Mouse (Mus musculus): ENCODE measurements around the gene Ddx17. TPM values are rescaled to one million over a fixed set of nuclear protein-coding genes. Genes with fewer than 3 reads are reported as not detected.

The Ddx17 gene
- polyA plus RNA-seq, 2 experiments, result 13.9 to 104 TPM

DNA sequence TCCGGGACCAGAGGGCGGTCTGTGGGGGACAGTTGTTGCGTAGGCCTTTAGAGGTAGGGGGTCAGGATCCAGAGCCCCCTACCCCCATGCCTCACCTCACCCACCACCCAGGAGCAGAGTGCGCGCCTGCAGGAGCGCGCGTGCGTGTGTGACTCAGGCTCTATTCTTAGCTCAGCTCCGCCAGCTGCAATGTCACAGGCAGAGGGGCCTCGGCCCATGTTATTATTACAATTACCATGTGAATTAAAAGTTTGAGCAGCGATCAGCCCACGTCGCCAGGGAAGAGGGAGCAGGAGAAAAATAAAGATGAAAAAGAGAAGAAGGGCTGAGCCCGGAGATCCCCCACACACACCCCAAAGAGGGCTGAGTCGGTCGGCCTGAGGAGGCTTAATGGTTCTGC, 46.4 kb downstream of the Ddx17 start:
- Histone ChIP-seq H3K9me3 (ENCODE audit: control insufficient read depth, low read length) (no peaks in the 10 kb centered on the region), H3K36me3 (replicated peaks; ENCODE audit: control insufficient read depth, insufficient read depth, low read depth) (no peaks in the 10 kb centered on the region), H3K4me1 (replicated peaks; ENCODE audit: control insufficient read depth in 2 of 2, insufficient read depth in 2 of 2, low read length in 1 of 2) (no peaks in the 10 kb centered on the region), H3K4me3 (ENCODE audit: insufficient read depth in 1 of 2, low read depth in 2 of 2, low read length in 2 of 2) (no peak overlapping the region), H3K4me2 (ENCODE audit: low read depth) (no peak overlapping the region), H3K27ac (no peak overlapping the region), H3K27me3 (ENCODE audit: control insufficient read depth, insufficient read depth, low read length) (peaks cover 29% of the 10 kb centered on the region), H3K9ac (replicated peaks) (no peak overlapping the region)
- DNase-seq (ENCODE audit: low read depth in 3 of 3, low spot score in 3 of 3) (no peak), ATAC-seq (ENCODE audit: insufficient read depth) (no peak)
- no peak for TF ChIP-seq CTCF (IDR thresholded peaks at IDR 0.05; ENCODE audit: low read depth)
- no peak for TF ChIP-seq EP300 (IDR thresholded peaks at IDR 0.05; ENCODE audit: low read depth)
- WGBS (ENCODE audit: insufficient replicate concordance), result 67% methylated on average over 17 of the region's 17 CpGs

DNA sequence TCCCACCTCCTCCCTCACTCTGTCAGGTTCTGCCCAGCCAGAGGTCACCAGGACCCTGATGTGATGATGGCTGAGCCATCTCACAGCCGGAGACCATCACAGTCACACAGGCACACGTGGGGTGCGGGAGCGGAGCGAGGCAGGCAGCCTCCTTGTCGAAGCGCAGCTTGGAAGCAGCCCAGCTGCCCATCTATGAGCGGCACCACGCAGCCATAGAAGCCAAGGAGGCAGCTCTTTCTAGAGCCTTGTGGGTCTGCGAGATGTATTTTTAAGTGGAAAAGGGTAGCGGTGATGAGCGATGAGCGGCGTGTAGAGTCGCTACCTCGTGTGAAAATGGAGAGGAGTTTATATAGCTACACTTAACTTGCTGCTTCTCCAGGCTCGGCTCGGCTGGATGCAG, 53.0 kb downstream of the Ddx17 start:
- DNase-seq (ENCODE audit: low read depth in 3 of 3, low spot score in 3 of 3) (no peak), ATAC-seq (ENCODE audit: insufficient read depth) (no peak)
- Histone ChIP-seq H3K4me3 (ENCODE audit: insufficient read depth in 1 of 2, low read depth in 2 of 2, low read length in 2 of 2) (no peak overlapping the region), H3K36me3 (replicated peaks; ENCODE audit: control insufficient read depth, insufficient read depth, low read depth) (no peaks in the 10 kb centered on the region), H3K4me2 (ENCODE audit: low read depth) (no peak overlapping the region), H3K9ac (replicated peaks) (no peak overlapping the region), H3K27ac (no peak overlapping the region), H3K9me3 (ENCODE audit: control insufficient read depth, low read length) (no peaks in the 10 kb centered on the region), H3K27me3 (ENCODE audit: control insufficient read depth, insufficient read depth, low read length) (no peaks in the 10 kb centered on the region), H3K4me1 (replicated peaks; ENCODE audit: control insufficient read depth in 2 of 2, insufficient read depth in 2 of 2, low read length in 1 of 2) (no peaks in the 10 kb centered on the region)
- TF ChIP-seq CTCF (IDR thresholded peaks at IDR 0.05; ENCODE audit: low read depth) (no peak), EP300 (IDR thresholded peaks at IDR 0.05; ENCODE audit: low read depth) (no peak)
- 56% methylated on average over 18 of the region's 18 CpGs for WGBS (ENCODE audit: insufficient replicate concordance)

DNA sequence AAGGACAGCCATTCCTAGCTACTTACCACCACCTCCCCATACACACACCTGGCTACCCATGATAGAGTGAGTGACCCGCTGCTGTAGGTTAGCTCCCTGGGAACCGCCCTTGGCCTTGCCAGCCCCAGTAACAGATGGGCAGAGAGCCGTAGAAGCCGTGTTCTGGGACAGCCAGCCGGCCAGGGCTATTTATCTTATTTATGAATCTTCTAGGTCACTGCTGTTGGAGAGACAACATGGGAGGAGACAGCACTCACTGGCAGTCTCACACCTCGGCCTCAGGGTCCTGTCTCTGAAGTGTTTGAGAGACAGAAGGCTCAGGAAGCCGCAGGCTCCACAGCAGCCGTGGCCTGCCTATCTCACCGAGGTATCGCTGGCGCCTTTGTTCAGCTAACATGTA, 57.1 kb downstream of the Ddx17 start:
- H3K36me3 ChIP-seq (replicated peaks; ENCODE audit: control insufficient read depth, insufficient read depth, low read depth), result no peaks in the 10 kb centered on the region
- H3K4me2 ChIP-seq (ENCODE audit: low read depth), result no peak overlapping the region
- H3K4me1 ChIP-seq (replicated peaks; ENCODE audit: control insufficient read depth in 2 of 2, insufficient read depth in 2 of 2, low read length in 1 of 2), result no peaks in the 10 kb centered on the region
- DNase-seq (ENCODE audit: low read depth in 3 of 3, low spot score in 3 of 3) (no peak), ATAC-seq (ENCODE audit: insufficient read depth) (no peak)
- H3K9me3 ChIP-seq (ENCODE audit: control insufficient read depth, low read length), result no peaks in the 10 kb centered on the region
- no peak overlapping the region for H3K9ac ChIP-seq (replicated peaks)
- no peak overlapping the region for H3K27ac ChIP-seq
- no peak overlapping the region for H3K4me3 ChIP-seq (ENCODE audit: insufficient read depth in 1 of 2, low read depth in 2 of 2, low read length in 2 of 2)
- H3K27me3 ChIP-seq (ENCODE audit: control insufficient read depth, insufficient read depth, low read length), result no peaks in the 10 kb centered on the region
- TF ChIP-seq CTCF (IDR thresholded peaks at IDR 0.05; ENCODE audit: low read depth), result no peak
- no peak for TF ChIP-seq EP300 (IDR thresholded peaks at IDR 0.05; ENCODE audit: low read depth)
- 58% methylated on average over 11 of the region's 11 CpGs for WGBS (ENCODE audit: insufficient replicate concordance)

DNA sequence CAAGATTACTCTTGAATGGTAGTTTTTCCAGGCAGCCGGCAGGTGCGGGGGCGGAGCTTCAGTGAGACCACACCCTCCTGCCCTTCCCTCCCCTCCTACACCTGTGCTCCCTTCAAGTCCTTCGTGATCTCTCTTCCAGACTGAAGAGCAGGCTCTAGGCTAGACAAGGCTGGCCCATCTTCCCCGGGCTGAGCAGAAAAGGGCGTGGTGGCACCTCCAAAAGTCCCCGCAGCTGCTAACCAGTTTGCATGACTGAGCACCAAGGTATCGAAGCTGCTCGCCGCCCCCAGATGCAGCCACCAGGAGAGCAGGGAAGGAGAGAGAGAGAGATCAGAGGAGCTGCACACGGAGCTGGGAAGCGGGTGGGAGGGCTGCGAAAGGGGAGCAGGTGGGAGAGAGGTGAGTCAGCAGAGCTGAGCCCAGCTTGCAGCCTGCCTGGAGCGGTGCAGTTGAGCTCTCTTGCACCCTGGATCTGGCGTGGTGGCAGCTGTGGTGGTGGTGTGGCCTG, 65.3 kb downstream of the Ddx17 start:
- no peak overlapping the region for H3K4me3 ChIP-seq (ENCODE audit: insufficient read depth in 1 of 2, low read depth in 2 of 2, low read length in 2 of 2)
- no peak overlapping the region for H3K4me2 ChIP-seq (ENCODE audit: low read depth)
- ATAC-seq (ENCODE audit: insufficient read depth) (no peak), DNase-seq (ENCODE audit: low read depth in 3 of 3, low spot score in 3 of 3) (no peak)
- H3K4me1 ChIP-seq (replicated peaks; ENCODE audit: control insufficient read depth in 2 of 2, insufficient read depth in 2 of 2, low read length in 1 of 2), result no peaks in the 10 kb centered on the region
- no peaks in the 10 kb centered on the region for H3K9me3 ChIP-seq (ENCODE audit: control insufficient read depth, low read length)
- no peak for TF ChIP-seq EP300 (IDR thresholded peaks at IDR 0.05; ENCODE audit: low read depth)
- TF ChIP-seq CTCF (IDR thresholded peaks at IDR 0.05; ENCODE audit: low read depth), result no peak
- no peak overlapping the region for H3K27ac ChIP-seq
- H3K36me3 ChIP-seq (replicated peaks; ENCODE audit: control insufficient read depth, insufficient read depth, low read depth), result no peaks in the 10 kb centered on the region
- H3K9ac ChIP-seq (replicated peaks), result no peak overlapping the region
- no peaks in the 10 kb centered on the region; the same call in 1 of the 2 replicates for H3K27me3 ChIP-seq (ENCODE audit: control insufficient read depth, insufficient read depth, low read length)
- WGBS (ENCODE audit: insufficient replicate concordance), result 19% methylated on average over 15 of the region's 15 CpGs

Small RNA genes within 50 kb of the gene (microRNA-seq; reads per million reads assigned to microRNA genes)
- gene Gm27903, result not detected

Other genes with a start within 250 kb of the Ddx17 start
- 10.5 and 11.8 TPM in 2 replicates for gene Pla2g6, start 218.4 kb downstream of the Ddx17 start, polyA plus RNA-seq (2012; rRNA removed)
- 7.9 and 9.9 TPM in 2 replicates for gene Pla2g6, start 218.4 kb downstream of the Ddx17 start, polyA plus RNA-seq (2014; fragmentation: Nextera tagmentation; extraction: Ambion mirVana)
- gene Maff, start 200.1 kb downstream of the Ddx17 start, polyA plus RNA-seq (2012; rRNA removed), result 1.8 TPM in 2 replicates
- 0.80 and 1.1 TPM in 2 replicates for gene Maff, start 200.1 kb downstream of the Ddx17 start, polyA plus RNA-seq (2014; fragmentation: Nextera tagmentation; extraction: Ambion mirVana)
- 7.2 and 10.3 TPM in 2 replicates for gene Tmem184b, start 143.2 kb downstream of the Ddx17 start, polyA plus RNA-seq (2012; rRNA removed)
- gene Tmem184b, start 143.2 kb downstream of the Ddx17 start, polyA plus RNA-seq (2014; fragmentation: Nextera tagmentation; extraction: Ambion mirVana), result 5.7 and 8.6 TPM in 2 replicates
- gene Csnk1e, start 91.2 kb downstream of the Ddx17 start, polyA plus RNA-seq (2012; rRNA removed), result 9.5 and 9.8 TPM in 2 replicates
- 3.7 and 5.5 TPM in 2 replicates for gene Csnk1e, start 91.2 kb downstream of the Ddx17 start, polyA plus RNA-seq (2014; fragmentation: Nextera tagmentation; extraction: Ambion mirVana)
- gene Kcnj4, start 41.5 kb downstream of the Ddx17 start, polyA plus RNA-seq (2012; rRNA removed), result not detected in 2 replicates
- gene Kcnj4, start 41.5 kb downstream of the Ddx17 start, polyA plus RNA-seq (2014; fragmentation: Nextera tagmentation; extraction: Ambion mirVana), result not detected in 2 replicates
- 2.3 and 2.6 TPM in 2 replicates for gene Kdelr3, start 30.3 kb downstream of the Ddx17 start, polyA plus RNA-seq (2012; rRNA removed)
- 3.2 TPM in 2 replicates for gene Kdelr3, start 30.3 kb downstream of the Ddx17 start, polyA plus RNA-seq (2014; fragmentation: Nextera tagmentation; extraction: Ambion mirVana)
- 0.22 and 0.40 TPM in 2 replicates for gene Dmc1, start 58.4 kb upstream of the Ddx17 start, polyA plus RNA-seq (2012; rRNA removed)
- gene Dmc1, start 58.4 kb upstream of the Ddx17 start, polyA plus RNA-seq (2014; fragmentation: Nextera tagmentation; extraction: Ambion mirVana), result 0.32 TPM in 2 replicates
- 0.26 and 0.35 TPM in 2 replicates for gene Fam227a, start 112.2 kb upstream of the Ddx17 start, polyA plus RNA-seq (2012; rRNA removed)
- gene Fam227a, start 112.2 kb upstream of the Ddx17 start, polyA plus RNA-seq (2014; fragmentation: Nextera tagmentation; extraction: Ambion mirVana), result 0.06 TPM in 1 of 2 replicates, not detected in the other
- gene Cby1, start 112.5 kb upstream of the Ddx17 start, polyA plus RNA-seq (2012; rRNA removed), result 4.0 and 4.6 TPM in 2 replicates
- 13.4 and 15.7 TPM in 2 replicates for gene Cby1, start 112.5 kb upstream of the Ddx17 start, polyA plus RNA-seq (2014; fragmentation: Nextera tagmentation; extraction: Ambion mirVana)
- gene Tomm22, start 124.1 kb upstream of the Ddx17 start, polyA plus RNA-seq (2012; rRNA removed), result 51.1 and 58.4 TPM in 2 replicates
- 142 and 148 TPM in 2 replicates for gene Tomm22, start 124.1 kb upstream of the Ddx17 start, polyA plus RNA-seq (2014; fragmentation: Nextera tagmentation; extraction: Ambion mirVana)
- 19.7 and 21.4 TPM in 2 replicates for gene Josd1, start 141.2 kb upstream of the Ddx17 start, polyA plus RNA-seq (2012; rRNA removed)
- gene Josd1, start 141.2 kb upstream of the Ddx17 start, polyA plus RNA-seq (2014; fragmentation: Nextera tagmentation; extraction: Ambion mirVana), result 13.0 and 13.2 TPM in 2 replicates
- 23.5 and 23.7 TPM in 2 replicates for gene Gtpbp1, start 144.1 kb upstream of the Ddx17 start, polyA plus RNA-seq (2012; rRNA removed)
- 22.6 and 28.2 TPM in 2 replicates for gene Gtpbp1, start 144.1 kb upstream of the Ddx17 start, polyA plus RNA-seq (2014; fragmentation: Nextera tagmentation; extraction: Ambion mirVana)
- gene Sun2, start 195.8 kb upstream of the Ddx17 start, polyA plus RNA-seq (2012; rRNA removed), result 6.2 and 7.0 TPM in 2 replicates
- gene Sun2, start 195.8 kb upstream of the Ddx17 start, polyA plus RNA-seq (2014; fragmentation: Nextera tagmentation; extraction: Ambion mirVana), result 1.6 TPM in 2 replicates
- 5.5 TPM in 2 replicates for gene Dnal4, start 231.1 kb upstream of the Ddx17 start, polyA plus RNA-seq (2012; rRNA removed)
- 6.3 and 6.8 TPM in 2 replicates for gene Dnal4, start 231.1 kb upstream of the Ddx17 start, polyA plus RNA-seq (2014; fragmentation: Nextera tagmentation; extraction: Ambion mirVana)

Data from liver, embryonic 14.5 days (tissue).